Mouse (Mus musculus): ENCODE measurements around the gene Zfp42. TPM values are rescaled to one million over a fixed set of nuclear protein-coding genes. Genes with fewer than 3 reads are reported as not detected.

Zfp42 gene
- polyA plus RNA-seq (2021; fragmentation: Nextera tagmentation) = not detected in 2 replicates
- long read RNA-seq, experiment 1 = 0 reads
- long read RNA-seq, experiment 2 = 0 reads

DNA sequence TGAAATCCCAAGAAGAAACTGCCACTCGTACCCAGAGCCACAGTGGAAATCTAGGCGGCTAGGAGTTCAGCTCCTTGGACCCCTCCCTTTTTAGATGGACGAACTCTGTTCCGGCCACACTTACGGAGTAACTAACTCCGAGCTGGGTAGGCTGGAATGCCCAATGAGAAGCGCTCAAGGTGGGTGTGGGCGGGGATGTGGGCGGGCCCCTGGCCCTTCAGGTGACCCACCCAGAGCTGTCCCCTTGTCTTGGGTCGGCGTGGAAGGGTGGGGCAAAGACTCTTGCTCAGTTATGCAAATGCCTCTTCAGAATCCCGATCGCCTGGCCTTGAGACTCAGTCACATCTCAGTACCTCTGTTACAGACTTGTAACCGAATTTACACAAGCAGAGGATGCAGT, at the start of gene Zfp42:
Gene Zfp42, minus strand, starts transcription at position 85 of the 400 bp plus-strand sequence.

Other genes starting within 250 kb of the Zfp42 start
- gene Triml1, start 165.5 kb downstream of the Zfp42 start, polyA plus RNA-seq (2021; fragmentation: Nextera tagmentation) = not detected in 2 replicates
- not detected in 2 replicates for gene Triml2, start 126.4 kb downstream of the Zfp42 start, polyA plus RNA-seq (2021; fragmentation: Nextera tagmentation)
- not detected in 2 replicates for gene Adam26b, start 221.1 kb upstream of the Zfp42 start, polyA plus RNA-seq (2021; fragmentation: Nextera tagmentation)

Measured in left cerebral cortex, adult 6 months (tissue).